Mouse (Mus musculus) R1 (cell line): ENCODE results near the gene Abcd1.

ENCODE experiments used
- DNase-seq: peaks from one replicate; pipeline ENCODE4 v3.0.0-alpha.2; 2018; ENCODE audit warnings: low read depth, low spot score

Gene Abcd1

GRCm38 (mm10) chrX:73739841-73740240, 23.4 kb downstream of the Abcd1 start:
- peak; percentile 81 for DNase-seq

GRCm38 (mm10) chrX:73744774-73745481, 28.5 kb downstream of the Abcd1 start:
- peak; percentile 81 for DNase-seq

GRCm38 (mm10) chrX:73748977-73749376, 32.6 kb downstream of the Abcd1 start:
- peak; percentile 40 for DNase-seq

- no peak for DNase-seq
Measured at GRCm38 (mm10) chrX:73756334-73757140, 40.1 kb downstream of the Abcd1 start, which contains the start of gene Plxnb3. Gene Plxnb3, plus strand, starts transcription at chrX:73757090.

GRCm38 (mm10) chrX:73758611-73759290, 42.4 kb downstream of the Abcd1 start:
- DNase-seq = no peak

- DNase-seq = no peak
Measured at GRCm38 (mm10) chrX:73765311-73765710, 48.9 kb downstream of the Abcd1 start.

- peak; percentile 38 for DNase-seq
Measured at GRCm38 (mm10) chrX:73767267-73767666, 50.9 kb downstream of the Abcd1 start.

- no peak for DNase-seq
Measured at GRCm38 (mm10) chrX:73774168-73774760, 57.9 kb downstream of the Abcd1 start, which contains the start of gene Srpk3. Gene Srpk3, plus strand, starts transcription at chrX:73774405.

- peak; percentile 40 for DNase-seq
Measured at GRCm38 (mm10) chrX:73774802-73775483, 58.5 kb downstream of the Abcd1 start.

GRCm38 (mm10) chrX:73782227-73782626, 65.8 kb downstream of the Abcd1 start:
- no peak for DNase-seq

- DNase-seq = no peak
Measured at GRCm38 (mm10) chrX:73785666-73786065, 69.3 kb downstream of the Abcd1 start.

GRCm38 (mm10) chrX:73786364-73787224, 70.2 kb downstream of the Abcd1 start, which contains the start of the genes Idh3g and Ssr4:
Gene Idh3g, minus strand, starts transcription at chrX:73786897.
Gene Ssr4, plus strand, starts transcription at chrX:73787028.
- DNase-seq = peak; percentile 97

GRCm38 (mm10) chrX:73787225-73787558, 70.8 kb downstream of the Abcd1 start:
- DNase-seq = no peak
